Mouse (Mus musculus): ENCODE measurements around the gene Meis1. TPM values are rescaled to one million over a fixed set of nuclear protein-coding genes. Genes with fewer than 3 reads are reported as not detected.

Meis1 gene
- 1 to 10 TPM; 3.6 to 4.5 TPM for total RNA-seq (2021)
- long read RNA-seq, experiment 1, partial matches to known transcripts: 1 of 3 reads
- long read RNA-seq, experiment 1, other reads (novel, unspliced or antisense): 0 of 3 reads
- long read RNA-seq, experiment 2, partial matches to known transcripts: 1 of 3 reads
- long read RNA-seq, experiment 2, other reads (novel, unspliced or antisense): 1 of 3 reads

DNA sequence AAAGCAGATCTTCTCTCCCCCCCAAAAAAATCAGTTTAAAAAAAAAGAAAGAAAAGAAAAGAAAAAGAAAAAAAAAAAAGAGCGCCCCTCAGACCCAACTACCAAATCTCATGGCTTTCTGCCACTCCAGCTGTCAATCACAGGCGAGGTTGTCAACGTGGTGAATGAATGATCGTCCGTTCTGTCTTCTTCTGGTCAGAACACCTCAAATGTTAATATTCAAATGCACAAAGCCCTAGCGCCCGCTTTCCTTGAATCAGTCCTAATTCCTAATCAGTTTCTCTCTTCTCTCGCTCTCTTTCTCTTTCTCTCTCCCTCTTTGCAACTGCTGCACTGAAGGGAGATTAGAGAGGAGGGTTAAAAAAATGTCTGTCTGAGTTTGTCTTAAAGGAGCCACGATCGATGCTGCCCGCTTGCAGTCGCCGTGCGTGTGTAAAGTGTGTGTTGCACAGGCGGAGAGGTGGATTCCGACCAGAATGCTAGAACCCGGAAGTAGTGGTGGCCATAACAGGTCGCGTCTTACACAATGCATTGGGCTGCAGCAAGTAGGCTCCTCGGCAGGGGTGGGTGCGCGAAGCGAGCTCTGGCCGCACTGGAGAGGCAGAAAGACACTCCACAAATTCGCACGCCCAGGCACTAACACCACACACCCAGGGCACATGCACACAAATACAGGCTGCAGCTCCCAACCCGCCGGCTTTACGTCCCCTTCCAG is at the start of gene Meis1:
Gene Meis1 (minus strand): TSS at position 497 of the 715 bp plus-strand sequence.
- intact Hi-C loops (cut with DNase I): loop anchor here (2.0 to 10.0 kb wide), 2 partner anchors 142 to 1744 kb away; no protein-coding TSS in a partner anchor
- DNase-seq (ENCODE audit: low spot score in 2 of 2): peak; percentile 77

DNA sequence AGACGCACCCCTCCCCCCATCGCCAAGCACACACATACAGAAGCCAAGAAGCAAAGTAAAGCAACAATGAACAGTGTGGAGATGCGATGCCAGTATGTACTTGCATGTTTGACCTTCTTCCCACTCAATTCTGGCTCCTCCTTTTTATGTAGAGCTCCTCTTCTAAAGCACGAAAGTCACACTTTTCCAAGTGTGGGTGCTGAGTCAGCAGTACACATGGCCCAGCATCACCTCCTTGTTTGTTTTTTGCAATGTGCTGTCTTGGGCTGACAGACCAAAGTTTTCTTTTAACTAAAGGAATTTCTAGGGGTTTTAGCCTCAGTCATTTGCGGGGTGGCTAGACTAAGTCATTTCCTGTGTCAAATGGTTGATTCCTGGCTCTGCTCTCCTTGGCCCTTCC is 48.5 kb upstream of the Meis1 start:
- intact Hi-C loops (cut with DNase I): no loop called here
- DNase-seq (ENCODE audit: low spot score in 2 of 2): no peak

DNA sequence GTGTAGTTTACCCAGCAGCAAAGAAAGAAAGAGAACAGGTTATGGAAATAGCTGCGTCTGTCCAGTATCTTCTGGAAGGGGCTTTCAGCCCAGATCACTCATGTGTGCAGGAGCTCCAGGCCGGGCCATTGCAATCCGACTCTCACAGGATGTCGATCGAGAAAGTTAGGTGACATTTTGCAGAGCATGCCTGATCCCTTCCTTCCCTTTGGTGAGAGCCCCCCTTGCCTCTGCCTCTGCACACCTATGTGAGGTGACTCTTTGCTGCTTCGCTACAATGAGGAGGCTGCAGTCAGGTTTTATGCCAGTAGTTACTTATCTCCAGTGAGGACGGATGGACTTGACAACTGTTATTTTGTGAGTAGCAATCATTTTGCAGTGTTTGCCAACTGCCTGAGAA is 30.5 kb upstream of the Meis1 start:
- no peak for DNase-seq (ENCODE audit: low spot score in 2 of 2)
- intact Hi-C loops (cut with DNase I): no loop called here

DNA sequence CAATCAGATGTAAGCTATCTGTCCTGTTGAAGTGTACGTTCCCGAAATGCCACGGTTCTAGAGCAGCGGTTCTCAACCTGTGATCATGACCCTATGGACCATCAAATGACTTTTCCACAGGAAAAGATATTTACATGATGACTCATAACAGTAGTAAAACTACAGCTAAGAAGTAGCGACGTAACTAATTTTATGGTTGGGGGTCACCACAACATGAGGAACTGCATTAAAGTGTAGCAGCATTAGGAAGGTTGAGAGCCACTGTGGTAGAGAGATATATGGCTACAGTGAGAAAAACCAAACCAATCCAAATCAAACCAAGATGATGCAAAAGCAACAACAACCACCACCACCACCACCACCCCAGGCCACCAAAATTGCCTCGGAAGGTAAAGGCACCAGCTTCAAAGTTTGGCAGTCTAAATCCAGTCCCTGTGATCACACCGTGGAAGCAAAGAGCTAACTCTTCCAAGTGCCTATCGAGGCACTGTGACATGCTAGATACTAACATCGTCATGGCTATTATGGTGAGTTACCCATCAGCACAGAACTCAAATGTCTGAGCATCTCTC is 17.9 kb upstream of the Meis1 start:
- intact Hi-C loops (cut with DNase I): no loop called here
- DNase-seq (ENCODE audit: low spot score in 2 of 2): no peak

DNA sequence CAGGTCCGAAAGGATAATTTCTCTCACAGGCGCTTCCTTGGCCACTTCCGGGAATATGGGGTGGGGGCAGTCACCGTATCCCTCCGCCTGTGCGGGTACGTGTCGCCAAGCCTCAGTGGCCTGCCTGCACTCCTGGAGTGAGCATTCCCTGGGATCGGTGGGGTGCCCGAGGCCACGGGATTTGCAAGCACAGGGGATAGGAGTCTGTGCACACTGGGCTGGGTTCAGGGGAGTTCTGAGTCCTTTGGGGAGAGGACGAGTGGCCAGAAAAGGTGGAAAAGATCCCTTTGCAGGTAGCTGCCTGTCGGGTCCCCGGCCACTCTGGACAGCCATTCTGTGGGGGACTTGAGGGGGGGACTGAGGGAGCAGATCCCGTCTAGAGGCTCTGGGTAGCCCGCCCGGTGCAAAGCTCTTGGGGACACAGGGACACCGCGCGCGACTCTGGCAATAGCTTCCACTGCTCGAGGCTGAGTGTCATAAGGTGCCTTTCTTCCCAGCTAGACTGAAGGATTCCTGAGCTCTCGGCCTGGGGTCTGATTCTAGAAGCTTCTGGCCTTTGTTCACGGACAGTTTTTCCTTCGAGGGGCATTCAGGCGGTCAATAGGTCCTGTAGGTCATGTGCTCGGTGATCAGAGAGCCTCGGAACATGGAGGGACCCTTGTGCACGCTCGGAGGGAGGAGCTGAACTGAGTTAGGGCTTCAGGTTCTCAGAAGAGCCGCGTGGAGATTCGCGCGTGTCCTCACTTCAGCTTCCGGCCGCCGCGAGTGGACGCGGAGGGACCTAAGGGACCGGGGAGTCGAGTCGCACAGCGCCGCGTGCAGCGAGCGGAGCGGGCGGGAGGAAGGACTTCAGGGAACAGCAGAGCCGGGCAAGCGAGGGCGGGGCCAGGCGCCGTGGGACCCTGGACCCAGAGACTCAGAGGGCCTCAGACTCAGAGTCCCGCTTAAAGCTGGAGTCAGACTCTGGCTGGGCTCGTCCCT is 8.1 kb upstream of the Meis1 start:
- intact Hi-C loops (cut with DNase I): loop anchor here (5.0 to 10.0 kb wide), 2 partner anchors 735 to 1572 kb away; no protein-coding TSS in a partner anchor
- no peak for DNase-seq (ENCODE audit: low spot score in 2 of 2)

DNA sequence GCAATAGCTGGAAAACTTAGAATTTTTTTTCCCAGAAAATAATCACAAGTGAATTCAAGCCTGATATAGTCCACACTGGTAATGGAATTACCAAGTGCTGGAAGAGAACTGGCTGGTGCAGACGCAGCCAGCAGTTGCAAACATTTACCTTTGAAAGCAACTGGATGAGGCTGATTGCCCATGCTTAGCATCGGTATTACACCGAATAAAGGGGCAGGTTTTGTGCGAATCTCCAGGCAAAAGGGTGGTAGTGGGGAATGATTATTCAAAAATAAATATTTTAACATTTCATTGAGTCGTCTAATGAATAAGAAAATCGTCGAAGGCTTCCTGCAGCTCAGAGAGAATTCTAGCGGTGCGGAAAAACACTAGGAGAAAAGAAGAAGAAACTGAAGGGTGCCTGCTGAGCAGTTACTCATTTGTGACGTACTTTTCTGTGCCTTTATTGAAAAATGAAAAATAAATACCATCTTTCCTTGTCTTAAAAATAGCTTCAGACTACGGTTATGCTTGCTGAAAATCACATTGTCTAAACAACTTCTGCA is 7.3 kb upstream of the Meis1 start:
- intact Hi-C loops (cut with DNase I): loop anchor here (5.0 to 10.0 kb wide), 2 partner anchors 736 to 1571 kb away; no protein-coding TSS in a partner anchor
- no peak for DNase-seq (ENCODE audit: low spot score in 2 of 2)

DNA sequence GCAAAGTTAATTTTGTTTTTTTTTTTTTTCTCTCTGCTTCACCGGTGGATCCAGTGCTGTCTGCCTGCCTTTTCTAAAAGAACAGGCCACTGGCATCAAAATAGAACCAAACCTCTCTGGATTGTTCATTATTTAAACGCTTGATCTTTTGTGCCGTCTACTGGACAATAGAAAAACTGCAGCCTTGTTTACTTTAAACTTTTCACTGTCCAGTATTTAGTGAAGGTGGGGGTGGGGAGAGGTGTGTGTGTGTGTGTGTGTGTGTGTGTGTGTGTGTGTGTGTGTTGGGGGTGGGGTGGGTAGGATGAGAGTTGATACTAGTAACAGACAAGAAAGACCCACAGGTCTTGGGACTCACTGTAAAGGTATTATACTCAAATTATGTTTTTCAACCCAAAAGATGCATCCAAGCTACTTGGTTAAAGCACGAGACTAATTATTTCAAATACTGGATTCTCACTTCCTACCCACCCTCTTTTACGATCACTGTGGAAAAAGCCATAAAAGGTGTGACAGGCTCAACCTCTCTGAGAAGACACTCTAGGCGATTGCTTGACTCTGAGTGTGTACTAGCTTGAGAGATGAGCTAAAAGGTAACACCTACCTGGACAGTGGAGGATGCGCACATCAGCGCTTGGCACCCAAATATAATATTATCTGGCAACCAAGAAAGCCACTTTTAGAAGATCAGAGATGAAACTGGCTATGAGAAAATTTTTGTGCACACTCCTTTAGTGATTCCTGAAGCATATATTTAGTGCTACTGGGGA is 5.9 kb upstream of the Meis1 start:
- peak; percentile 35 to 50 for DNase-seq (ENCODE audit: low spot score in 2 of 2)
- intact Hi-C loops (cut with DNase I): loop anchor here (5.0 to 10.0 kb wide), 3 partner anchors 272 to 1570 kb away; no protein-coding TSS in a partner anchor

DNA sequence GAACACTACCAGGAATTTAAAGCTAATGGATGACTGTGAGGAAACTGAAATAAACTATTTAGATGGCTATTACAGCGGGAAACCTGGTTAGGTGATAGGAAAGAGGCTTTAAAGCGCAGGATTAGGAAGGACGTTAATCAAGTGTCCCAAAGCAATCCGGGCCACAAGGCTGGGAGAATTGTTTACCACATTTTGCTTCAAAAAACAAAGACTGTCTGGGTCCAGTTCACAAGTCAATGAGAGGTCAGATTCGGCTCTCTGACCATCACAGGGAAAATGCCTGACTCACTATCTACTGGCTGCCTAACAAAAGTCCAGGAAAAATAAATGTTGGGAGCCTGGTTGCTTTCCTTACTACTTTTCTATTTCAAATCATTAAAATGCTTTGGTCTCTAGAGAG is 4.6 kb upstream of the Meis1 start:
- DNase-seq (ENCODE audit: low spot score in 2 of 2): no peak
- intact Hi-C loops (cut with DNase I): loop anchor here (5.0 to 10.0 kb wide), 2 partner anchors 271 to 1569 kb away; no protein-coding TSS in a partner anchor

DNA sequence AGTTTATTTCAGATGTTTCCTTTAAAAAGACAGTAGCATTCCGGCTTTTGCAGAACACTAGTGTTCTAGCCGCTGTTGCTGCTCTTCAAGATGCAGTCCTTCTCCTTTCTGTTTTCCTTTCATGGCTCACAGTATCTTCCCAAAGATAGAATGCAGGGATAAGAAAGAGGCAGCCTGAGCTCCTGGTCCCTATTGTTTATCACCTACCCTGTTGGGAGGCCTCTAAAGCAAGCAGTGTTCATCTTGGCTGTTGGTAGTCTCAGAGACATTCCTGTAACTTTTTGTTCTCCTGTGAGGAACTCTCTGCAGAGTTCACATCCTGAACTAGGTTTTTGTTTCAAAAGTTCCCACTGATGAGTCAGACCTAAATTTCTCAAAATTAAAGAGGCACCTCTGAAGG is 3.8 kb upstream of the Meis1 start:
- intact Hi-C loops (cut with DNase I): loop anchor here (5.0 to 10.0 kb wide), 2 partner anchors 270 to 1568 kb away; no protein-coding TSS in a partner anchor
- no peak for DNase-seq (ENCODE audit: low spot score in 2 of 2)

DNA sequence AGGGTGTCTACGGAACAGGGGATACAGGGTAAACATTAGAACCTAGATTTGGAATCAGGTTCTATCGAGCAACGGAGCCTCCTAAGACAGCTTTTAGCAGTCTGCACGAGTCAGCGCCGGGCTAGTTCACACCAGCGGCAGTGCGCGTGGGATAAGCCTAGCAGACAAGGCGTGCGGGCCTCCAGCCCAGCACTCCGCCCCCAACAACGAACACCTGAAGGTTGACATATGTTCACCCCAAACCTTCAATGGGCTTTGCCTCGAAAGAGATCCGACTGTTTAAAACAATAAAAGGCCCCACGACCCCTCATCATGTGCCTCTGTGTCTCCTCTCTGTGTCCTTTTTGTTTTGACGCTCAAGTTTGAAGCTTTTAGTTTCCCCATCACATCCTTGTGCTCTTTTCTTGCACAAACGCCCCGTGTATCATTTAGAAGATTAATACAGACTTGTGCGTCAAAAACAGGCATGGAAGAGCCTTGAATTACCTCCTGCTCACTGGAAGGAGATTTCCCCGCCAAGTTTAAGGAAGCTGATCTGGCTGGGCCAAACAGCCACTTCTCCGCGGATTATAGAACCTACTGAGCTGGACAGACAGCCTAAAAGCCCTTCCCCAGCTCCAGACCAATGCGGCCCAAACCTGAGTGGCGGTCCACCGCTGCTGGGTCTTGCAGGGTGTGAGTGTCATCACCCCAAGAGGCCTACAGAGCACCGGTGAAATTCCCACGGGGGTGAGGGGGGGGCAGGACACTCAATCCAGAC is 2.3 kb upstream of the Meis1 start:
- DNase-seq (ENCODE audit: low spot score in 2 of 2): peak in 1 of 2 experiments; percentile 20
- intact Hi-C loops (cut with DNase I): loop anchor here (5.0 to 10.0 kb wide), 2 partner anchors 269 to 1566 kb away; no protein-coding TSS in a partner anchor

DNA sequence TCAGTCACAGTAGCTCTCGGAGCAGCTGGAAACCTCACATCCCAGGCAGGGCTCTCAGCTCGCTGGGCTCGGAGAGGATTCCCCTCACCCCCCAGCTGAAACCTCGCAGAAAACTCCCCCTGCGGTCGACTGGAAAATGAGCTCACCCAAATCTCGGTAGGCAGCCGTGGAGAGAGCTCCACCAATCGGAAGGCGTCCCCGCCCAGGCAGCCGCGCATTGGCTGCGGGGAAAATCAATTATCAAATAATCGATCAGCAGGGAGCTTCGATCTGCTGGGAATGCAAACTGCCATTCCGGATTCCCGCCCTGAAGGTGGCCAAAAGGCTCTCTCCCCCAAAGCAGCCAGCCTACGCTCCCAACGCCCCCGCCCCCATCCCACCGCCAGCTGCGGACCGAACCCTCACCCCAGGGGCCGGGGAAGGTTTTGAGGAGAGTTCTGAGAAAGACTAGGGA is 1.6 kb upstream of the Meis1 start:
- intact Hi-C loops (cut with DNase I): loop anchor here (5.0 to 10.0 kb wide), 2 partner anchors 268 to 1566 kb away; no protein-coding TSS in a partner anchor

DNA sequence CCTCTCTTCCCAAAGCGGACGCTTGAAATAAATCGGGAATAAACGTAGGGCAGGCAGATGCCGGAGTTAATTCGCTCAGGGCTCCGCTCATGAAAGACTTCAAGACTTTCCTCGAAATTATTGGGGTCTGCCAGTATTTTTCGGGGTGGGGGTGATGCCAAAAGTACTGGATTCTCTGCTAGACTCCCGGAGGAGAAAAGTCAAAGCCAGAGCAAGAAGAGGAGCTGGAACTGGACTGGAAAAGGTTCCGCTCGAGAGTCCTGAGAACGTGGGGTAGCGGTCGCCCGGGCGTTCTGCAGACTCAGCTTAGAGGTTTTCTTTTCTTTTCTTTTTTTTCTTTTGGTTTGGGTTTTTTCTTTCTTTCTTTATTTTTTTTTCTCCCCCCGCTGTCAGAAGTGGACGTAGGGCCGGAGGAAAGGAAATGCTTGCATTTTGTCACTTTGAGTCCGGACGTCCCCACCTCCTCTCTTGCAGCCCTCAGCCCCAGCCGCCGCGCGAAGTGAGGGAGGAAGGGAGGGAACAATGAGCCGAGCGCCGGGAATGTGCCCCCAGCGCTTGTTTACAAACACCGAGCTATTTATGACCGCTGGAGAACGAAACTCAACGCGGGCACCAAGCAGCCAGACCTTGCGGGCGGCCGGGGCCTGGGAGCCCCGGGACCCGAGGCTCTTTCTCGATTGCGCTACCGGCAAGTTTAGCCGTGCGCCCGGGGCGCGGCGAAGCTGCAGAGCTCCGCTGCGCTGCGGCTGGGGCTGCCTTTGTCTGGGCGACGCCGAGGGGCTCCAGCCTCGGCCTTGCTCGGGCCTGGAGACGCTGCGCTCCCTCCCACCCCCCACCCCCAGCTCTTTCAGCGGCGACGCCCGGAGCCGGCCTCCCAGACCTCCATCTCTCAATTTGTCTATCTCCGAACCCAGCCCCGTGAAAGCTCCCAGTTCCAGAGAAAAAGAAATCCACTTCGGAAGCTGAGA is 703 bp upstream of the Meis1 start:
- DNase-seq (ENCODE audit: low spot score in 2 of 2): peak; percentile 7 to 36

More for the DNA sequence above, 1.6 kb upstream of the Meis1 start:
- DNase-seq (ENCODE audit: low spot score in 2 of 2): peak; percentile 91 to 93

DNA sequence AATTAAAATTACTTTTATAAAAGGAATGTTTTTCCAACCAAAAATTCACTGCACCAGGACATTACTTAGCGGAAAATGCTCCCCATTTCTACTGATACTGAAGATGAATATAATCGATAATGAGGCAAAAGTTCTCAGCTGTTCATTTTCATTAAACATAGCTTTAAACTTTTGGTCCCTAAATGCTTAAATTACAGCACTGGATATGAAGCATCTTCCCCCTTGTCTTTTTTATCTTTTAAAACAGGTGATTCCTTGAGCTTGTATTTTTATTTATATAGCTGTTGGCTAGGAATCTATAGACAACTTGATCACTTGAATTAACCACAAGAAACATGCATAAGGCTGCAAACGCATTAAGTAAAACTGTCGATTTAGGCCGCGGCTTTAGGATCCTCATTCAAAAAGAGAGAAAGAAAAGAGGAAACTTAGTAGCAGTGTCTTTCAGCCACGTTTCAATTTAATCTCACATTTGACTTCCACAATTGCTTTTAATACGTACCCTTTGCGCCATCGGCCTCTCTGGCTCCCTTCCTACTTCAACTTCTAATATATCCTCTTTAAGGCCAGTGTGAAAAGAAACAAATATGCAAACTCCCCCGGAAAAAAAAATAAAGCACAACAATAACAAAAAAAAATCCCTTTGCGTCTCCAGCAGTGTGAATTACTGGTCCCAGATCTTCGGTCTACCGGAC is 919 bp downstream of the Meis1 start:
- intact Hi-C loops (cut with DNase I): loop anchor here (2.0 to 10.0 kb wide), 2 partner anchors 141 to 1743 kb away; no protein-coding TSS in a partner anchor
- DNase-seq (ENCODE audit: low spot score in 2 of 2): no peak

More for the DNA sequence above, 703 bp upstream of the Meis1 start:
- intact Hi-C loops (cut with DNase I): loop anchor here (2.0 to 10.0 kb wide), 4 partner anchors 143 to 1745 kb away; no protein-coding TSS in a partner anchor

DNA sequence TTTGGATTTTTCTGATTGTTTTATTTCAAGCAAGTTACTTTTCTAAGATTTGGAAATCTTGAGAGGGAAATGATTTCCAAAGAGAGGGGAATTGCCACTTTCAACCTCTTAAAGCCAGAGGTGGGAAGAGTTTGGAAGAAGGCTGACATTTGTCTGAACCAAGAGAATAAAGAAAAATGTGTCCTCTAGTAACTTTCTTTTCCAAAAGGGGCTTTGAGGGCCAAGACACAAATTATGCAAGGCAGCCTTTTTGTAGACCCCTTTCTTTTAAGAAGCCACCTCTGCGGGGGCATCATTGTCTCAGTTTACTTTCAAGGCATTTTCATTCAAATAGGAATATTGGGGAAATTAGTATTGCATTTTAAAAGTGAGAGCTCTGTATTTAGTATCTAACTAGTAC is 1.5 kb downstream of the Meis1 start:
- intact Hi-C loops (cut with DNase I): loop anchor here (10.0 kb wide), 1 partner anchor 1742 kb away; no protein-coding TSS in a partner anchor
- no peak for DNase-seq (ENCODE audit: low spot score in 2 of 2)

Data from left cerebral cortex, postnatal 14 days (tissue).